Mouse (Mus musculus) megakaryocyte progenitor cell, adult 5-6 weeks (primary cell): Measurements from ENCODE around the gene Ajuba. TPM values are rescaled to one million over a fixed set of nuclear protein-coding genes. Genes with fewer than 3 reads are reported as not detected.

Source experiments
- ATAC-seq: replicated peaks from 2 replicates; pipeline ENCODE4 v1.8.0; 2016; ENCODE audit warnings: mild to moderate bottlenecking, moderate TSS enrichment, inconsistent platforms; ENCODE audit not compliant: poor library complexity
- total RNA-seq, 2 experiments: library from RNA; stranded (forward) in 1 of 2; stranded (reverse) in 1 of 2; fragments of 157-497, 149-512 nt in 1 of 2; fragments of 200-1000 nt in 1 of 2; gene quantifications; 2 replicates each; pipeline versions ENCODE4 v1.2.3 to v1.2.4; 2015 to 2017

Gene Ajuba
- total RNA-seq, 2 experiments from 2014 or later, result 0.29 to 1.2 TPM

GRCm38 (mm10) chr14:54553975-54554769, 23.2 kb downstream of the Ajuba start, which contains the start of gene Haus4:
Haus4 (minus strand) TSS chr14:54554616.
- ATAC-seq, result peak; percentile 87

GRCm38 (mm10) chr14:54553454-54553974, 23.8 kb downstream of the Ajuba start:
- peak; percentile 22 for ATAC-seq

DNA sequence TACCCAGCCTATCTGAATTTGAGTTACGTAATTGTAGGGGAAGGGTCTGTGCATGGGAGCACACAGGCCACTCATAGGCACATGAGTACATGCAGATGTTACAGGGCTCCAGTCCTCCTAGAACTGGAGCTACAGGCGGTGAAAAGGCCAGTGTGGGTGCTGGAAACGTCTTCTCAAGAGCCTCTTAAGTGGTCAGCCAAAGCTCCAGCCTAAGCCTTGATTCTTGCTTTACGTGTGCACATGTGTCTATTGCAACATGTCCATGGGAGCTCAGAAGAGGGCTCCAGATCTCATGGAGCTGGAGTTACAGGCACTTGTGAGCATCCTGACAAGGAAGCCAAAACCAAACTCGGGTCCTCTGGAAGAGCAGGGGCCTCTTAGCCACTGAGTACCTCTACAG, 32.7 kb downstream of the Ajuba start:
- ATAC-seq, result no peak

GRCm38 (mm10) chr14:54540771-54541170, 36.6 kb downstream of the Ajuba start:
- no peak for ATAC-seq

- no peak for ATAC-seq
Measured at GRCm38 (mm10) chr14:54538580-54538979, 38.8 kb downstream of the Ajuba start.

- peak; percentile 88 for ATAC-seq
Measured at GRCm38 (mm10) chr14:54528446-54529111, 48.8 kb downstream of the Ajuba start.

- no peak for ATAC-seq
Measured at GRCm38 (mm10) chr14:54528007-54528393, 49.4 kb downstream of the Ajuba start.

DNA sequence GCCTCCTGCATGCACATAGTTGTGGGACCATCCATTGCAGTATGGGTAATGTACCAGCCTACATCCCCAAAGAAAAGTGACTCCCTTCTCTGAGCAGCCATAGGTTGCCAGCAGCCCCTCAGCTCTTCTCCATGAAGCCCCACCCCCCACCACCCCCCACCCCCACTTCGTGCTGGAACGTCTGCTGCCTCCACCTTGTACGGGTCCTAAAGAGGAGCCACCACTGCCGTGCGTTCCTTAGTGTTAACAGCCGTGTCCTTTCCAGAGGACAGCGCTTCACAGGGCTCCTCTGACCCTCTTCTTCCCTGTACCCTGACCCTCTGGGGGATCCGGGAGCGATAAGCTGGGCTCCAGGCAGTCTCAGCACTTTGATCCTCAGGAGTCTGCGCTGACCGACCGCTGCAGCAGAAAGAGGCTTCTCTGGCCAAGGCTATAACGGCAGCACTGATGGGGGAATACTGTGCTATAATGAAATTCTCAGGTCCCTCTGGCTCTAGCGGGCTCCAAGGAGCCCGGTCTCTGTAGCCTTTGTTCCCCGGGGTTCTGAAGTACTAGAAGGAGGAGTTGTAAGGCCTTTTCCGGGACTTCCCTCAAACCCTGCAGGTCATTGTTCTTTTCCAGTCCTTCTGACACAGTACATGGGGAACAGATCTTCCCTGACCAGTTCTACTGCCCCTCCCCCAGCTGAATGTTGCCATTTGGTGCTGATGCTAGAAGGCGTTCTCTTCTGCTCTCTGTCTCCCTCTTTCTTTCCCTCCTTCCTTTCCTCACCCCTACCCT, 49.9 kb downstream of the Ajuba start:
- no peak for ATAC-seq

- ATAC-seq, result peak; percentile 58
Measured at GRCm38 (mm10) chr14:54523600-54523999, 53.8 kb downstream of the Ajuba start.

Other genes starting within 250 kb of the Ajuba start
- gene Oxa1l, start 216.7 kb downstream of the Ajuba start, total RNA-seq (2015), result 49.6 and 56.2 TPM in 2 replicates
- gene Oxa1l, start 216.7 kb downstream of the Ajuba start, total RNA-seq (2017), result 37.0 and 37.9 TPM in 2 replicates
- 2.7 and 3.5 TPM in 2 replicates for gene Slc7a7, start 159.8 kb downstream of the Ajuba start, total RNA-seq (2015)
- 5.4 and 6.4 TPM in 2 replicates for gene Slc7a7, start 159.8 kb downstream of the Ajuba start, total RNA-seq (2017)
- 118 and 124 TPM in 2 replicates for gene Mrpl52, start 150.6 kb downstream of the Ajuba start, total RNA-seq (2015)
- gene Mrpl52, start 150.6 kb downstream of the Ajuba start, total RNA-seq (2017), result 75.1 and 86.7 TPM in 2 replicates
- 2.1 and 4.5 TPM in 2 replicates for gene Mmp14, start 145.9 kb downstream of the Ajuba start, total RNA-seq (2015)
- 3.0 and 4.1 TPM in 2 replicates for gene Mmp14, start 145.9 kb downstream of the Ajuba start, total RNA-seq (2017)
- 23.5 and 25.0 TPM in 2 replicates for gene Lrp10, start 113.4 kb downstream of the Ajuba start, total RNA-seq (2015)
- 27.4 and 37.2 TPM in 2 replicates for gene Lrp10, start 113.4 kb downstream of the Ajuba start, total RNA-seq (2017)
- gene Rem2, start 101.5 kb downstream of the Ajuba start, total RNA-seq (2015), result 0.29 and 0.62 TPM in 2 replicates
- gene Rem2, start 101.5 kb downstream of the Ajuba start, total RNA-seq (2017), result 2.2 TPM in 1 of 2 replicates, not detected in the other
- 57.3 and 76.3 TPM in 2 replicates for gene Prmt5, start 60.0 kb downstream of the Ajuba start, total RNA-seq (2015)
- 62.1 and 66.6 TPM in 2 replicates for gene Prmt5, start 60.0 kb downstream of the Ajuba start, total RNA-seq (2017)
- gene Haus4, start 22.9 kb downstream of the Ajuba start, total RNA-seq (2015), result 62.1 and 62.7 TPM in 2 replicates
- 90.7 and 94.0 TPM in 2 replicates for gene Haus4, start 22.9 kb downstream of the Ajuba start, total RNA-seq (2017)
- gene 4931414P19Rik, start 28.4 kb upstream of the Ajuba start, total RNA-seq (2015), result 6.9 and 14.0 TPM in 2 replicates
- 5.1 TPM in 2 replicates for gene 4931414P19Rik, start 28.4 kb upstream of the Ajuba start, total RNA-seq (2017)
- gene Psmb5, start 40.5 kb upstream of the Ajuba start, total RNA-seq (2015), result 189 and 217 TPM in 2 replicates
- gene Psmb5, start 40.5 kb upstream of the Ajuba start, total RNA-seq (2017), result 58.9 and 64.6 TPM in 2 replicates
- not detected in 2 replicates for gene Psmb11, start 43.9 kb upstream of the Ajuba start, total RNA-seq (2015)
- gene Psmb11, start 43.9 kb upstream of the Ajuba start, total RNA-seq (2017), result 0.04 TPM in 1 of 2 replicates, not detected in the other
- not detected in 2 replicates for gene Gm17606, start 63.4 kb upstream of the Ajuba start, total RNA-seq (2015)
- gene Gm17606, start 63.4 kb upstream of the Ajuba start, total RNA-seq (2017), result not detected in 2 replicates
- gene Cdh24, start 63.8 kb upstream of the Ajuba start, total RNA-seq (2015), result 0.39 and 0.62 TPM in 2 replicates
- gene Cdh24, start 63.8 kb upstream of the Ajuba start, total RNA-seq (2017), result 0.71 and 0.92 TPM in 2 replicates
- 75.7 and 80.2 TPM in 2 replicates for gene 1700123O20Rik, start 108.7 kb upstream of the Ajuba start, total RNA-seq (2015)
- 47.3 and 52.3 TPM in 2 replicates for gene 1700123O20Rik, start 108.7 kb upstream of the Ajuba start, total RNA-seq (2017)
- gene Acin1, start 109.4 kb upstream of the Ajuba start, total RNA-seq (2015), result 170 and 177 TPM in 2 replicates
- 223 and 235 TPM in 2 replicates for gene Acin1, start 109.4 kb upstream of the Ajuba start, total RNA-seq (2017)
- 0.12 TPM in 1 of 2 replicates, not detected in the other for gene Gm29776, start 121.3 kb upstream of the Ajuba start, total RNA-seq (2015)
- not detected in 2 replicates for gene Gm29776, start 121.3 kb upstream of the Ajuba start, total RNA-seq (2017)
- gene Cebpe, start 134.6 kb upstream of the Ajuba start, total RNA-seq (2015), result 24.2 and 33.5 TPM in 2 replicates
- gene Cebpe, start 134.6 kb upstream of the Ajuba start, total RNA-seq (2017), result 52.6 and 82.0 TPM in 2 replicates
- gene Slc7a8, start 204.4 kb upstream of the Ajuba start, total RNA-seq (2015), result 4.7 and 7.7 TPM in 2 replicates
- 1.4 and 2.0 TPM in 2 replicates for gene Slc7a8, start 204.4 kb upstream of the Ajuba start, total RNA-seq (2017)
- not detected in 2 replicates for gene Rnf212b, start 236.6 kb upstream of the Ajuba start, total RNA-seq (2015)
- not detected in 2 replicates for gene Rnf212b, start 236.6 kb upstream of the Ajuba start, total RNA-seq (2017)